Mouse (Mus musculus): Measurements from ENCODE around the gene Kcnab1.

- TF ChIP-seq EP300 (IDR thresholded peaks at IDR 0.05; ENCODE audit: low read depth) (no peak), CTCF (IDR thresholded peaks at IDR 0.05; ENCODE audit: low read depth) (no peak)
Observed at GRCm38 (mm10) chr3:65262506-65263422, 153.6 kb downstream of the Kcnab1 start.
